Mouse (Mus musculus): ENCODE measurements around the gene Glrx5. TPM values are rescaled to one million over a fixed set of nuclear protein-coding genes. Genes with fewer than 3 reads are reported as not detected.

The Glrx5 gene
- polyA plus RNA-seq, 1 experiment from 2014 or later: 200 TPM

DNA sequence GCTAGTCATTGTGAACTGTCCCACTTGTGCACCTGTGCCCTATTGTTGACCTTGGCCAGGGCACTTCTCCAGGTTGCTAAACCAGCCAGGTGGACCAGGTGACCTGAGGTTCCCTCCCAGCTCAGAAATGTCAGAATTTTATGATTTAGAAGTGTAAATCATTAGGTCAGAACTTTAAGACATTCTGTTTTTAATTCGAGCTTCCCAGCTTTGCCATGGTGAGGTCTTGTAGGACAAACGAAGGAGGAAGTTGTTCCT lies 26.8 kb upstream of the Glrx5 start:
- no peak overlapping the region for H3K4me2 ChIP-seq (ENCODE audit: low read length)
- no peaks in the 10 kb centered on the region for H3K9me3 ChIP-seq (ENCODE audit: control insufficient read depth, low read length)
- H3K27me3 ChIP-seq (ENCODE audit: control insufficient read depth, insufficient read depth, low read length): peaks cover 21% of the 10 kb centered on the region
- H3K4me1 ChIP-seq (ENCODE audit: control insufficient read depth in 2 of 2, insufficient read depth in 2 of 2, low read length in 2 of 2): peaks cover 18 to 19% of the 10 kb centered on the region in 2 experiments
- H3K27ac ChIP-seq (replicated peaks in 1 of 2; ENCODE audit: control insufficient read depth in 1 of 2, insufficient read depth in 1 of 2, low read depth in 2 of 2, low read length in 2 of 2): no peak overlapping the region
- H3K4me3 ChIP-seq (ENCODE audit: control insufficient read depth in 1 of 2, insufficient read depth in 1 of 2, low read depth in 1 of 2, low read length in 2 of 2): no peak overlapping the region
- WGBS: 68% methylated on average over 2 of the region's 2 CpGs
- no peaks in the 10 kb centered on the region for H3K36me3 ChIP-seq (ENCODE audit: control insufficient read depth, insufficient read depth, low read length)
- no peak for ATAC-seq (ENCODE audit: insufficient number of reproducible peaks, insufficient read depth, low FRiP score, low read depth)
- no peak overlapping the region for H3K9ac ChIP-seq (ENCODE audit: low read length)

DNA sequence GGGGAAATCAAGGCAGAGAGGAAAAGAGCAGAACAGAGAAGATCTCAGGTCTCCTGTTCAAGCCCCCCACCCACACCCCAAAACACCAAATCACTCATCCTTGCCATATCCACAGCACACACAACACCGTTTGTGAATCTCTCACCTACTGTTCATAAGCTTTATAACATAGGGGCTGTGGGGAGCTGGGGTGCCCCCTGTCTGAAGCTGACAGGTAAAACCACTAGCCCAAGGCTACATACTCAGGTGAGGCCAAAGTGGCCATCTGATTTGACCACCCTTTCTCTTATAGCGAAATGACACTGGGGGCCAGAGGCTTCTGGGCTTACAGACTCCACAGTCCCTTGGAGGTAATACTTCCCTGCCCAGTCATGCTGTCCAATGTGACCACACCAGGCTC lies 24.3 kb upstream of the Glrx5 start:
- Histone ChIP-seq H3K27ac (replicated peaks in 1 of 2; ENCODE audit: control insufficient read depth in 1 of 2, insufficient read depth in 1 of 2, low read depth in 2 of 2, low read length in 2 of 2) (no peak overlapping the region), H3K4me1 (ENCODE audit: control insufficient read depth in 2 of 2, insufficient read depth in 2 of 2, low read length in 2 of 2) (peaks cover 15 to 16% of the 10 kb centered on the region in 2 experiments), H3K9ac (ENCODE audit: low read length) (0 out of 2 replicates have a peak overlapping the region, but pooled peaks have one; percentile 45), H3K4me3 (ENCODE audit: control insufficient read depth in 1 of 2, insufficient read depth in 1 of 2, low read depth in 1 of 2, low read length in 2 of 2) (peak overlapping the region in 1 of 2 experiments; percentile 64; a peak in 2 of 4 replicates), H3K36me3 (ENCODE audit: control insufficient read depth, insufficient read depth, low read length) (no peaks in the 10 kb centered on the region), H3K27me3 (ENCODE audit: control insufficient read depth, insufficient read depth, low read length) (peaks cover 31% of the 10 kb centered on the region), H3K9me3 (ENCODE audit: control insufficient read depth, low read length) (no peaks in the 10 kb centered on the region), H3K4me2 (ENCODE audit: low read length) (peak overlapping the region; percentile 80)
- WGBS: 59% methylated on average over 2 of the region's 2 CpGs
- no peak for ATAC-seq (ENCODE audit: insufficient number of reproducible peaks, insufficient read depth, low FRiP score, low read depth)

DNA sequence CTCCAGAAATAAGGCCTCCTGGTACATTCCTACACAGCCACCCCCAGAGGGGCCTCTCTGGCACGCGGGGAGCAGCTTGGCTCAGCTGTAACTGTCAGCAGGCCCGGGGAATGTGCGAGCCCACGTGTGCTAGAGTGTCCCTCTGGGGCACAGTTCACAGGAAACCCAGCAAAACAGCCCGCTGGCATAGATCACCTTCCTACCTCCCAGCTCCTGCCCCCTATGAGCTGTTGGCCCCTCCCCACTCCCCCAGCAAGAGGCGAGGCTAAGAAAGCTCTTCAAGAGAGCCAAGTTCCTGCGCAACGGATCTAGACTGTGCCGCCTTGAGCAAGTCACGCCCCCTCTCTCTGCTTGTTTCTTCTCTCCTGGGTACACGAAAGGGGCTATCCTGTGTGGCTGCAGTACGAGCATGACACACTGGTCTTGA lies 23.7 kb upstream of the Glrx5 start:
- Histone ChIP-seq H3K36me3 (ENCODE audit: control insufficient read depth, insufficient read depth, low read length) (no peaks in the 10 kb centered on the region), H3K4me2 (ENCODE audit: low read length) (peak overlapping the region; percentile 80), H3K9me3 (ENCODE audit: control insufficient read depth, low read length) (no peaks in the 10 kb centered on the region), H3K4me3 (ENCODE audit: control insufficient read depth in 1 of 2, insufficient read depth in 1 of 2, low read depth in 1 of 2, low read length in 2 of 2) (peak overlapping the region; percentile 56 to 64), H3K4me1 (ENCODE audit: control insufficient read depth in 2 of 2, insufficient read depth in 2 of 2, low read length in 2 of 2) (peaks cover 19% of the 10 kb centered on the region in 2 experiments), H3K27me3 (ENCODE audit: control insufficient read depth, insufficient read depth, low read length) (peaks cover 31% of the 10 kb centered on the region), H3K27ac (replicated peaks in 1 of 2; ENCODE audit: control insufficient read depth in 1 of 2, insufficient read depth in 1 of 2, low read depth in 2 of 2, low read length in 2 of 2) (no peak overlapping the region), H3K9ac (ENCODE audit: low read length) (peak overlapping the region; percentile 72)
- peak; percentile 53 for ATAC-seq (ENCODE audit: insufficient number of reproducible peaks, insufficient read depth, low FRiP score, low read depth)
- WGBS: 0% methylated on average over 13 of the region's 13 CpGs

DNA sequence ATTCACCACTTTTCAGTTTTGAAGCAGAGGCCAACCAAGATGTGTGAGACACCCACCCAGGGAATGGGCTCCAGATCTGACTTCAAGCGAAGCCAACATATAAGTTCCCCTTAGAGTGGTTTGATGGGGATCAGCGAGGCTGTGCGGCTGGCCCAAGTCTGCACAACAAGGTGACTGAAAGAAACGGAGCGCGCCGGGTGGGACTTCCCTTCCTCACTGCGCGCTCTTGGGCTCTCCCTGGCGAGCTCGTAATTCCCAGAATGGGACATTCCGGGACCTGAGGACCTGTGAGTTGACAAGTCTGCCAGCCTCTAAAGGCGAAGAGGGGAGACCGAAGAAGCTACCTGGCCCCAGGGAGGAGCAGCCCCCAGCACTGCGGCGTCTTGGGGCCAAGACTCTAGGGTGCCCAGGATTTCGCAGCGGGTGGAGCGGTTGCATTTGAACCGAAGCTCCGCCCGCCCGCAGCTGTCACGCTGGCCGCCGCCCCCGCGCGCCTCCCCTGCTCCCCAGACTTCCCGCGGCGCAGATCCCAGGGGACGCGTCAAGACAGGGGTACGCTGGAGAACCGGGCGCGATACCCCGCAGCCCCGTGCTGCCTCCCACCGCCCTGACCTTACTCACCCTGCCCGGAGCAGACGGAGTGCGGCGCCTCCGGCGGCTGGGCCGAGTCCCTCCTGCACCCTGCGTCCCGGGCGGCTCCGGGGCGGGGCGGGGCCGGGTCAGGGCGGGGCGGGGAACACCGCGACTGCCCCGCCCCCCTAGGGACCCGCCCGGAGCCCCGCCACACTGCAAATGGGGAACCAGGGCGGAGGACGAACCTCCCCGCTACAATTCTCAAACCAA lies 22.9 kb upstream of the Glrx5 start, which contains the start of gene Syne3:
Syne3 (minus strand) TSS at position 440 of the 843 bp plus-strand sequence.
- Histone ChIP-seq H3K27me3 (ENCODE audit: control insufficient read depth, insufficient read depth, low read length) (peaks cover 31% of the 10 kb centered on the region), H3K4me2 (ENCODE audit: low read length) (peak within 1 kb of the TSS; percentile 80), H3K9me3 (ENCODE audit: control insufficient read depth, low read length) (no peaks in the 10 kb centered on the region), H3K4me1 (ENCODE audit: control insufficient read depth in 2 of 2, insufficient read depth in 2 of 2, low read length in 2 of 2) (peaks cover 19% of the 10 kb centered on the region in 2 experiments), H3K4me3 (ENCODE audit: control insufficient read depth in 1 of 2, insufficient read depth in 1 of 2, low read depth in 1 of 2, low read length in 2 of 2) (peak within 1 kb of the TSS; percentile 56 to 64), H3K36me3 (ENCODE audit: control insufficient read depth, insufficient read depth, low read length) (no peaks in the 10 kb centered on the region), H3K9ac (ENCODE audit: low read length) (peak within 1 kb of the TSS; percentile 72), H3K27ac (replicated peaks in 1 of 2; ENCODE audit: control insufficient read depth in 1 of 2, insufficient read depth in 1 of 2, low read depth in 2 of 2, low read length in 2 of 2) (no peak within 1 kb of the TSS; a peak in 1 of 4 replicates)
- 1% methylated on average over 58 of the region's 66 CpGs for WGBS
- peak; percentile 70 for ATAC-seq (ENCODE audit: insufficient number of reproducible peaks, insufficient read depth, low FRiP score, low read depth)

DNA sequence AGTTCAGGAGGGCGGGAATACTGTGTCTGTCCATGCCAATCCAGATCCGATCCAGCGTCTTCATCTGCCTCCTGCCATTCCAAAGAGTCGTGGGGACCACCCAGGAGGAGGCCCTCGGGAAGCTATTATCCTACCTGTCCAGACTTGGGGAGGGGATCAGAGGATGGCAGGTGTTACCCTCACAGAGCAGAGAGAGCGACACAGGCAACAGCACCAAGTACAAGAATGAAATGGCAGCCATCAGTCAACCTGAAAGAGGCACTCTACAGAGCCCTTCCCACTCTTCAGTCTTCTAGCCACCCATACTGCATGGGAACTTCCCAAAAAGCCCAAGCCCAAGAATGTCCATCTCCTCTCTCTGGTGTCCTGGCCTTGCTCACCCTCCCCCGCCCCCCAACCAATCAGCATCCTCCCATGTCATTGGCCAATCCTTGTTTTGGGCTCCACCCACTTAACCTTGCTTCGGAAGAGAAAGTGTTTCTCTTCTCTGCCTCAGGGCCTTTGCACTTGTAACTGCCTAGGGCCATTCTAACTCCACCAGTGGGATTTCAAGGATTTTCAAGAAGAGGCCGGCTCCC lies 22.2 kb upstream of the Glrx5 start:
- Histone ChIP-seq H3K27me3 (ENCODE audit: control insufficient read depth, insufficient read depth, low read length) (peaks cover 33% of the 10 kb centered on the region), H3K9me3 (ENCODE audit: control insufficient read depth, low read length) (no peaks in the 10 kb centered on the region), H3K4me3 (ENCODE audit: control insufficient read depth in 1 of 2, insufficient read depth in 1 of 2, low read depth in 1 of 2, low read length in 2 of 2) (peak overlapping the region; percentile 56 to 64), H3K27ac (replicated peaks in 1 of 2; ENCODE audit: control insufficient read depth in 1 of 2, insufficient read depth in 1 of 2, low read depth in 2 of 2, low read length in 2 of 2) (no peak overlapping the region), H3K36me3 (ENCODE audit: control insufficient read depth, insufficient read depth, low read length) (no peaks in the 10 kb centered on the region), H3K9ac (ENCODE audit: low read length) (peak overlapping the region; percentile 72), H3K4me2 (ENCODE audit: low read length) (peak overlapping the region; percentile 80), H3K4me1 (ENCODE audit: control insufficient read depth in 2 of 2, insufficient read depth in 2 of 2, low read length in 2 of 2) (peaks cover 19% of the 10 kb centered on the region in 2 experiments)
- 21% methylated on average over 9 of the region's 9 CpGs for WGBS
- no peak for ATAC-seq (ENCODE audit: insufficient number of reproducible peaks, insufficient read depth, low FRiP score, low read depth)

DNA sequence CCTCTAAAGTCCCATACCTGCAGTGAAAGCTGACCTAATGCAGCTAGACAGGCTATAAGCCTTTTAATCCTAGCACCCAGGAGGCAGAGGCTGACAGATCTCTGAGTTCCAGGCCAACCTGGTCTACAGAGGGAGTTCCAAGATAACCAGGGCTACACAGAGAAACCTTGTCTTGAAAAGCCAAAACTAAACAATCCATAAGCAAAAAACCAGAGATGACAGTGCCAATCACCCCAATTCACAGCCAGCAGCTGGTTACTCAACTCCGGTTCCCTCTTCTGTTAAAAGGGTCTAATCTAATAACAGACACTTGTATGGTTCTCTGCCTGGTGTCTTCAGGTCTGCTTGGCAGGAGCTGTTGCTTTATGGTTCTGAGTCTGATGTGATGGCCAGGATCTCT lies 20.9 kb upstream of the Glrx5 start:
- ATAC-seq (ENCODE audit: insufficient number of reproducible peaks, insufficient read depth, low FRiP score, low read depth): no peak
- H3K27ac ChIP-seq (replicated peaks in 1 of 2; ENCODE audit: control insufficient read depth in 1 of 2, insufficient read depth in 1 of 2, low read depth in 2 of 2, low read length in 2 of 2): no peak overlapping the region
- no peaks in the 10 kb centered on the region for H3K36me3 ChIP-seq (ENCODE audit: control insufficient read depth, insufficient read depth, low read length)
- no peak overlapping the region for H3K9ac ChIP-seq (ENCODE audit: low read length)
- H3K9me3 ChIP-seq (ENCODE audit: control insufficient read depth, low read length): no peaks in the 10 kb centered on the region
- H3K4me3 ChIP-seq (ENCODE audit: control insufficient read depth in 1 of 2, insufficient read depth in 1 of 2, low read depth in 1 of 2, low read length in 2 of 2): no peak overlapping the region
- peaks cover 19% of the 10 kb centered on the region in 2 experiments for H3K4me1 ChIP-seq (ENCODE audit: control insufficient read depth in 2 of 2, insufficient read depth in 2 of 2, low read length in 2 of 2)
- 82% methylated on average over 1 of the region's 1 CpGs for WGBS
- no peak overlapping the region for H3K4me2 ChIP-seq (ENCODE audit: low read length)
- H3K27me3 ChIP-seq (ENCODE audit: control insufficient read depth, insufficient read depth, low read length): peaks cover 33% of the 10 kb centered on the region

DNA sequence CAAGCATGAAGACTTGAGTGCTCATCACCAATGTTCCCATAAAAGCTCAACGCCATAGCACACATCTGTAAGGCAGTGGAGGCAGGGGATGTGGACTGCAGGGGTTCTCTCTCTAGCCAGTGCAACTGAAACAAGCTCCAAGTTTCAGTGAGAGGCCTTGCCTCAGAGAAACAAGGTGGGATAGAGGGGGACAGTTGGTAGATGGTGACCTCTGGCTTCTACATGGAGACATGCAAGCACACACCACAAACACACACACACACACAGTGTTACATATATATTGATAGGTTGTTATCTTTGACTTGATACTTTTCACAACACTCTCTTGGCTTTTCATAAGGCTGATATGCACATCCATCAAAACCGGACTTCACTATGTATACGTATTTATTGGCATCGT lies 20.2 kb upstream of the Glrx5 start:
- no peak for ATAC-seq (ENCODE audit: insufficient number of reproducible peaks, insufficient read depth, low FRiP score, low read depth)
- H3K27me3 ChIP-seq (ENCODE audit: control insufficient read depth, insufficient read depth, low read length): peaks cover 33% of the 10 kb centered on the region
- H3K9ac ChIP-seq (ENCODE audit: low read length): no peak overlapping the region
- no peaks in the 10 kb centered on the region for H3K36me3 ChIP-seq (ENCODE audit: control insufficient read depth, insufficient read depth, low read length)
- H3K4me1 ChIP-seq (ENCODE audit: control insufficient read depth in 2 of 2, insufficient read depth in 2 of 2, low read length in 2 of 2): peaks cover 19% of the 10 kb centered on the region in 2 experiments
- WGBS: 90% methylated on average over 4 of the region's 4 CpGs
- no peak overlapping the region for H3K27ac ChIP-seq (replicated peaks in 1 of 2; ENCODE audit: control insufficient read depth in 1 of 2, insufficient read depth in 1 of 2, low read depth in 2 of 2, low read length in 2 of 2)
- H3K9me3 ChIP-seq (ENCODE audit: control insufficient read depth, low read length): no peaks in the 10 kb centered on the region
- H3K4me2 ChIP-seq (ENCODE audit: low read length): no peak overlapping the region
- H3K4me3 ChIP-seq (ENCODE audit: control insufficient read depth in 1 of 2, insufficient read depth in 1 of 2, low read depth in 1 of 2, low read length in 2 of 2): no peak overlapping the region
